Mouse (Mus musculus) frontal cortex, adult (tissue): ENCODE results near the gene Wdr62.

Source experiments
- ATAC-seq: cut with Nextera tagmentation; 2 replicates; pipeline ENCODE4 v1.9.2; 2017; ENCODE audit warnings: mild to moderate bottlenecking, moderate library complexity, mixed read lengths; ENCODE audit not compliant: low TSS enrichment

Gene Wdr62

DNA sequence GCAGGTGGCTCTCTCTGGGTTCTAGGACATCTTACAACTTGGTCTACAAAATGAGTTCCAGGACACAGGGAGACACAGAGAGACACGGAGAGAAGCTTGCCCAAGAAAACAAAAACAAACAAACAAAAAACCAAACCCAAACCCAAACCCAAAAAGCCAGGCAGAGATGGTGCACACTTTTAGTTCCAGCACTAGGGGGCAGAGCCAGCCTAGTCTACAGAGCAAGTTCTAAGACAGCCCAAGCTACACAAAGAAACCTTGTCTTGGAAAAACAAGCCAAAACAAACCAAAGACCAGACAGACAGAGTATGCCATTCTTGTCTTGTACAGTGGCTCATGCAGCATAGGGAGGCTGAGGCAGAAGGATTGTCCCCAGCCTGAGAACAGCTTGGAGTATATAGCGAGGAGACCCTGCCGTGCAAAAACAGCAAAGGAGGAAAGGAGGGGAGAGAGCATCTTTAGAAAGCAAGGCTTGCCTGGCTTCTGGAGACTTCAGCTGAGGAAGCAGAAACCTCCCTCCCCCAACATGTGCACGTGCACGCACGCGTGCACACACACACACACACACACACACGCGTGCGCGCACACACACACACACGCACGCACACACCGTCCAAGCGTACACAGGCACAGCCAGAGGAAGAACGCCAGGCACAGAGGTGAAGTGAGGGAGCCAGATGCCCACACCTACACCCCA, 26.0 kb upstream of the Wdr62 start:
- no peak for ATAC-seq

DNA sequence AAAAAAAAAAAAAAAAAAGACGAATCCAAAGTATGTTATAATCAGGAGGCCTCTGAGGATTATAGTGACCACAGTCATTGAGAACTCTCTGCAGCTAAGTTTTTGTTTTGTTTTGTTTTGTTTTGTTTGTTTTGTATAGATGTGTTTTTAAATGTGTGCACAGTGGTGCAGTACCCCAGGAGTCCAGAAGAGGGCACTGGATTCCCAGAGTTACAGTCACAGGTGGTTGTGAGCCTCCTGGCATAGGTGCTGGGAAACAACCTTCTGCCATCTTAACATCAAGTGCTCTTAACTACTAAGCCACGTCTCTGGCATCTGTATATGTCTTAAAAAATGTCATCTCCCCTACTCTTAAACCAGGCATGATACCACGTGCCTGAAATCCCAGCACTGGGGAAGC, 20.7 kb upstream of the Wdr62 start:
- no peak for ATAC-seq

GRCm38 (mm10) chr7:30297266-30297665, 17.0 kb upstream of the Wdr62 start:
- no peak for ATAC-seq

DNA sequence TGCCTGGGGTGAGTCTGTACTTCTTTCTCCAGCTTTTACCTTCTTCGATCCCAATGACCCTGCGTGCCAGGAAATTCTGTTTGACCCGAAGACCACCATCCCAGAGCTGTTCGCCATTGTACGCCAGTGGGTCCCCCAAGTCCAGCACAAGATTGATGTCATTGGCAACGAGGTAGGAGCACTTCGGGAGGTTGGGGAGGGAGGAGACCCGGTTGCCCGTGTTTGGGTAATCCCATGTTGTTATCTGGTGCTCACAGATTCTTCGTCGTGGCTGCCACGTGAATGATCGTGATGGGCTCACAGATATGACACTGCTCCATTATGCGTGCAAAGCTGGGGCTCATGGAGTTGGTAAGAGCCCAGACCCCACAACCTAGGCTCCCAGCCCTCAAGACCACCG, 16.6 kb upstream of the Wdr62 start:
- ATAC-seq = no peak

DNA sequence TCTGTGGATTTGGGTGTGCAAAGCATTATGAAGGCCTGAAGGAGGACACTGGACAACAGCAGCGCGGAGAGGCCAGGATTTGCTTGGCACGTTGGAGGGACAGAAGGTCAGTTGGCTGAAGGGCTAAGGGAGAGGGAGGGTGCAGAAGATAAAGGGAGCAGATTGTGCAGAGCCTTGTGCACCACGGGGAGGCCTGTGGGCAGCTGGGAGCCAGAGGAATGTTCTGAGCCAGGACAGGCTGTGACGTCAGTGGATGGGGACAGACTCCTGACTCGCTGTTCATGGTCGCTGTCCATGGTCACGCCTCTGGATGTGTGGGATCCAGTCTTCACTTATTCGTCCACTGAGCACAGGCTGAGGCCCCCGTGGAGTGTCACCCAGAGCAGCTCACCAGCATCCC, 14.9 kb upstream of the Wdr62 start:
- ATAC-seq = peak; percentile 35; the same call in 1 of the 2 replicates

- no peak for ATAC-seq
These were observed 14.1 kb upstream of the Wdr62 start for GRCm38 (mm10) chr7:30294296-30294695.

- no peak for ATAC-seq
These were observed 13.6 kb upstream of the Wdr62 start for GRCm38 (mm10) chr7:30293795-30294194.

- ATAC-seq = peak; percentile 60
These were observed 11.3 kb upstream of the Wdr62 start, which contains the start of gene Clip3 for GRCm38 (mm10) chr7:30291215-30292131. Clip3 (plus strand) TSS chr7:30291728.

- ATAC-seq = 0 out of 2 replicates have a peak, but pooled peaks have one; percentile 14
These were observed 9.6 kb upstream of the Wdr62 start for GRCm38 (mm10) chr7:30289714-30290399.

DNA sequence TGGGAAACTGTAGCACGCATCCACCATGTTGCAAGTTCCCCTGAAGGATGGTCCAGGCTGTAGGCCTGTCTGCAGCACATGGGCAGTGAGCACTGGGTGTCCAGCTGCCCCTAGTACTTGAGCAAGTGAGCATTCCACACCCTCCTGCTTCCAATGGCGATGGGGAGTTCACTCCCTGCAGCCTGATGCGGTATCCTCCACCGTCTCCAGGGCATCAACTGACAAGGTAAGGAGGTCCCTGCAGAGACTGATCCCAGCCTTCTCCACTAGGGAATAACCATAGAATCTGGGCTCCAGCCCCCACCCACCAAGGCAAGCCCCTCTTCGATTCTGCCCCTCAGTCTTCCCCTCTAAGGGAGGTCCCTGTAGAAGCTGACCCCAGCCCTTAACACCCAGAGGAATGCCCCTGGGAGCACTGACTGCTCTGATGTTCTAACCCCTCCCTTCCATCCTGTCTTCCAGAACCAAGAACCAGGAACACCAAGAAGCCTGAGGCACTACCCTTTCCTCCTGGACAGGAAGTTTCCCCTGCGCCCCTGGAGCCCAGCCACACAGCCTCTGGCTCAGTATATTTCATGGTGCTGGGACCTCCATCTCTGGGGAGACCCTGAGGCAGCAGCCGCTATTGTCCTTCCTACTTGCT, 9.0 kb upstream of the Wdr62 start:
- no peak for ATAC-seq

GRCm38 (mm10) chr7:30288046-30288445, 7.8 kb upstream of the Wdr62 start:
- ATAC-seq = no peak

- ATAC-seq = no peak
These were observed 6.6 kb upstream of the Wdr62 start for GRCm38 (mm10) chr7:30286701-30287410.

DNA sequence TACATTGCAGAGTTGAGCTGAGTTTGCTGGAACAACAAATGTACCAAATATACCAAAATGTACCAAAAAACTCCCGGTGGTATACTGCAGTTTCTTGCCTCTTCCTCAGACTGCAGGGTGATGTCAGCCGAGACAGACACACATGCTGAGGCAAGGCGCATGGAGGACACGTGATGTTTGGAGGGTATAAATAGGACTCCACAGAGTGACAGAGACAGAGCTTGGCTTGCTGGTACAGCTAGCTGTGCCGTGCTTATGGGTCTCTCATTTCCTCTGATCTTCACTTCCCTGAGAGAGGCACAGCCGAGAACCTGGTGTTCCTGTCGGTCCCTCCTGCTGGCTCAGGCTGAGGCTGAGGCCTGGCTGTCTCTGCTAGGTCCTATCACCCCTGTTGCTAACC, 2.5 kb upstream of the Wdr62 start:
- ATAC-seq = no peak

- no peak for ATAC-seq
These were observed 1.3 kb upstream of the Wdr62 start for GRCm38 (mm10) chr7:30281522-30281921.

GRCm38 (mm10) chr7:30280670-30281138, 485 bp upstream of the Wdr62 start:
- ATAC-seq = peak; percentile 84

GRCm38 (mm10) chr7:30279536-30279935, 683 bp downstream of the Wdr62 start:
- ATAC-seq = no peak

DNA sequence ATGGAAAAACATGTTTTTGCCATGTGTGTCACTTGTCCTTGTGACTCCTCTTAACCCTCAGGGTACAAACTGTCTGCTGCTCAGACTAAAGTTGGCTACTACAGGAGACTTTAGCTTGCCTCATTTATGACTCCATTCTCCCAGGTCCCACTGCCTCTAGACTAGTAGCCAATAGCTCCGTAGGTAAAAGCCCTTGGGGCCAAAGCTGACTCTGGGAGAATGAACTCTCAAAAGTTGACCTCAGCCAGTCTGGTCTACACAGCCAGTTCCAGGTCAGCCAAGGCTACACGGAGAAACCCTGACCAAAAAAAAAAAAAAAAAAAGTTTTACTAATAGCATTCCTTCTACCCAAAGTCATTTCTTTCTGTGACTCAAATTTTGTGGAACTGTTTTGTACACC, 1.3 kb downstream of the Wdr62 start:
- ATAC-seq = no peak

GRCm38 (mm10) chr7:30274383-30274782, 5.8 kb downstream of the Wdr62 start:
- ATAC-seq = no peak

GRCm38 (mm10) chr7:30269641-30270040, 10.6 kb downstream of the Wdr62 start:
- ATAC-seq = no peak

- no peak for ATAC-seq
These were observed 13.4 kb downstream of the Wdr62 start for GRCm38 (mm10) chr7:30266780-30267179.

DNA sequence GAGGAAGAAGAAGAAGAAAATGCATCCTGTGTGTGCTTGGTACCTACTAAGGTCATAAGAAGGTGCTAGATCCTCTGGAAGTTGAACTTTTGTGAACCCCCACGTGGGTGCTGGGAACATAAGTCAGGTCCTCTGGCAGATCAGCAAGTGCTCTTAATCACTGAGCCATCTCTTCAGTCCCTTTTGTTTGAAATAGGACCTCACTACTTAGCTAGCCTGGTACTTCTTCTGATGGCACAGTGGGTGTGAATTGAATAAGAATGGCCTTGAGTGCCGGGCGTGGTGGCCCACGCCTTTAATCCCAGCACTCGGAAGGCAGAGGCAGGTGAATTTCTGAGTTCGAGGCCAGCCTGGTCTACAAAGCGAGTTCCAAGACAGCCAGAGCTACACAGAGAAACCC, 14.3 kb downstream of the Wdr62 start:
- ATAC-seq = no peak
